Mouse (Mus musculus): ENCODE measurements around the gene Ssc4d. TPM values are rescaled to one million over a fixed set of nuclear protein-coding genes. Genes with fewer than 3 reads are reported as not detected.

Gene Ssc4d
- polyA plus RNA-seq, 1 experiment, result 0.62 TPM

DNA sequence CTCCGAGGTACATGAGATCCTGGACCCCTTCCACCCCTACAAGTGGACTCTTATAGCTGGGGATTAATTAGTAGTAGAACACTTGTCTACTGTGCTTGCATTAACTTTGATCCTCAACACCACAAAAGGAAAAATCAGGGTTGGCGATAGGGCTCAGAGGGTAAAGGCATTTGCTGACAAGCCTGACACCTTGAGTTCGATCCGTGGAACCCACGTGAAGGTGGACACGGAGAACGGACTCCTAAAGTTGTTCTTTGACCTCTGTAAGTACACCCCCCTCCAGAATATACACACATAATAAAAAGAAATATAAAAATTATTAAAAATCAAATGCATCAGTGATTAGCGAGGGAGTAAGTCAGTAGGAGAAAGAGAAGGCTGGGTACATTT lies 20.0 kb upstream of the Ssc4d start:
- H3K4me1 ChIP-seq (ENCODE audit: control insufficient read depth, insufficient read depth, low read length), result peaks cover 4% of the 10 kb centered on the region
- no peaks in the 10 kb centered on the region for H3K27me3 ChIP-seq (ENCODE audit: control insufficient read depth, insufficient read depth, low read length)
- H3K4me3 ChIP-seq (ENCODE audit: control insufficient read depth, low read depth, low read length), result no peak overlapping the region; the same call in 1 of the 2 replicates
- H3K27ac ChIP-seq (ENCODE audit: control insufficient read depth, insufficient read depth, low read depth, low read length), result no peak overlapping the region
- no peaks in the 10 kb centered on the region; the same call in 1 of the 2 replicates for H3K36me3 ChIP-seq (ENCODE audit: control insufficient read depth, insufficient read depth, low read length)
- TF ChIP-seq POLR2A (IDR thresholded peaks at IDR 0.05; ENCODE audit: control insufficient read depth, low read depth, low read length) (no peak), CTCF (IDR thresholded peaks at IDR 0.05; ENCODE audit: control insufficient read depth, insufficient read depth, insufficient replicate concordance, low read depth, low read length) (no peak)

DNA sequence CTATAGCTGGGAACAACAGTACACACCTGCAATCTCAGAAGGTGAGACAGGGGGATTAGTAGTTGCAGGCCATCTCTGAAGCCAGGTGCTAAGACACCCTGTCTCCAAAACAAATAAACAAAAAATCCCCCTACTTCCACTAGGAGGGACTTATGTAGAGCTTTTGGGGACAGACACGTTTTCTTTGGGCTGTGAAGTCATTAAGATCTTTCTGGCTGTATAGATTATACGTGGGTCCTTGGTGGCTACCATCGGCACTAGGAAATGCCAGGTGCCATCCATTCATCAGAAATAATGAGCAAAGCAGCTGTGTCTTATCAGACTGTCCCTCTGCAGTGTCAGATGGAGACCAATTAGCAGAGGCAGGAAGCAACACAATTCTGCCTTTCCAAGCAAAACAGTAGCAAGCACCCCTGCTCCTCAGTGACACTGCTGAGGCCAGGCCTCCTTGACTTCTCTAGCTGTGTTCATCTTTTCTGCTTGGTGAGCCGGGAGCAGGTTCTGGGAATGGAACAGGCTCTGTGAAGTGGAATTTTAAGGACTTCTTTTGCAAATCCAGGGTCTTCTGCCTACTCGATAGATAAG lies 19.1 kb upstream of the Ssc4d start:
- Histone ChIP-seq H3K27ac (ENCODE audit: control insufficient read depth, insufficient read depth, low read depth, low read length) (no peak overlapping the region), H3K27me3 (ENCODE audit: control insufficient read depth, insufficient read depth, low read length) (no peaks in the 10 kb centered on the region), H3K4me3 (ENCODE audit: control insufficient read depth, low read depth, low read length) (no peak overlapping the region), H3K36me3 (ENCODE audit: control insufficient read depth, insufficient read depth, low read length) (no peaks in the 10 kb centered on the region), H3K4me1 (ENCODE audit: control insufficient read depth, insufficient read depth, low read length) (peaks cover 4% of the 10 kb centered on the region)
- TF ChIP-seq POLR2A (IDR thresholded peaks at IDR 0.05; ENCODE audit: control insufficient read depth, low read depth, low read length), result no peak
- no peak for TF ChIP-seq CTCF (IDR thresholded peaks at IDR 0.05; ENCODE audit: control insufficient read depth, insufficient read depth, insufficient replicate concordance, low read depth, low read length)

DNA sequence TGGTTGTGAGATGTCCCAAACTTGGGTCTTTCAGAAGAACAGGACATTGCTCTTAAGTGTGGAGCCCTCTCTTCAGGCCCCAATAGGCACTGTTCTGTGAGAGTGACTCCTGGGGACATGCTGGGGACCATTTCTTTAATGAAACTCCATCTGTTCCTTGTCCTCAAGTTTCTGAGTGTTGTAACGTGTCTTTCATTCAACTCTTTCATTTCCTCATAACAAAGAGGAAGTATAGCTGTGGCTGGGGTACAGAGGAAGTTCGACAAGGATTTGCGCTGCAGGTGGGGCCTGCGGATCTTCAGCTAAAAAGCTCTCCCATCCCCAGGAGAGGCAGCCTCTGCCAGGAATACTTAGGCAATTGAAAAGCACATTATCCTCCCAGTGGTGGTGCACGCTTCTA lies 16.3 kb upstream of the Ssc4d start:
- no peak overlapping the region for H3K4me3 ChIP-seq (ENCODE audit: control insufficient read depth, low read depth, low read length)
- no peak overlapping the region for H3K27ac ChIP-seq (ENCODE audit: control insufficient read depth, insufficient read depth, low read depth, low read length)
- no peaks in the 10 kb centered on the region for H3K36me3 ChIP-seq (ENCODE audit: control insufficient read depth, insufficient read depth, low read length)
- peaks cover 4% of the 10 kb centered on the region for H3K4me1 ChIP-seq (ENCODE audit: control insufficient read depth, insufficient read depth, low read length)
- TF ChIP-seq CTCF (IDR thresholded peaks at IDR 0.05; ENCODE audit: control insufficient read depth, insufficient read depth, insufficient replicate concordance, low read depth, low read length) (no peak), POLR2A (IDR thresholded peaks at IDR 0.05; ENCODE audit: control insufficient read depth, low read depth, low read length) (no peak)
- H3K27me3 ChIP-seq (ENCODE audit: control insufficient read depth, insufficient read depth, low read length), result no peaks in the 10 kb centered on the region

DNA sequence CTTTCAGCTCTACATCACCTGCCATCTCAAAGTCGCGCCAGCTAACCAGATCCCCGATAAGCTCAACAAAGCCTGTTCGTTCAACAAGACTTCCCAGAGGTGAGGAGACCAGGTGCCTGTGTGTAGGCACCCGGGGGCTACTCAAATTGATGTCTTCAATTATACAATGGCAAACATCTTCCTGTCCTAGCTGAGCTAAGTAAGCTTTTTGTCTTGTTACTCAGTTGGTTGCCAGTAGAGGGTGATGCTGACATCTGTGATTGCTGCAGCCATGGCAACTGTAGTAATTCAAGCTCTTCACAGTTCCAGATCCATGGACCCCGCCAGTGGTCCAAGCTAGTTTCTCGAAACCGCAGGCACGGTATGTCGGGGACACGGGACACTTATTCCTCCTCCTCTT lies 12.9 kb upstream of the Ssc4d start:
- Histone ChIP-seq H3K27me3 (ENCODE audit: control insufficient read depth, insufficient read depth, low read length) (no peaks in the 10 kb centered on the region), H3K4me3 (ENCODE audit: control insufficient read depth, low read depth, low read length) (no peak overlapping the region), H3K4me1 (ENCODE audit: control insufficient read depth, insufficient read depth, low read length) (no peaks in the 10 kb centered on the region), H3K36me3 (ENCODE audit: control insufficient read depth, insufficient read depth, low read length) (no peaks in the 10 kb centered on the region), H3K27ac (ENCODE audit: control insufficient read depth, insufficient read depth, low read depth, low read length) (no peak overlapping the region)
- TF ChIP-seq CTCF (IDR thresholded peaks at IDR 0.05; ENCODE audit: control insufficient read depth, insufficient read depth, insufficient replicate concordance, low read depth, low read length) (no peak), POLR2A (IDR thresholded peaks at IDR 0.05; ENCODE audit: control insufficient read depth, low read depth, low read length) (no peak)

DNA sequence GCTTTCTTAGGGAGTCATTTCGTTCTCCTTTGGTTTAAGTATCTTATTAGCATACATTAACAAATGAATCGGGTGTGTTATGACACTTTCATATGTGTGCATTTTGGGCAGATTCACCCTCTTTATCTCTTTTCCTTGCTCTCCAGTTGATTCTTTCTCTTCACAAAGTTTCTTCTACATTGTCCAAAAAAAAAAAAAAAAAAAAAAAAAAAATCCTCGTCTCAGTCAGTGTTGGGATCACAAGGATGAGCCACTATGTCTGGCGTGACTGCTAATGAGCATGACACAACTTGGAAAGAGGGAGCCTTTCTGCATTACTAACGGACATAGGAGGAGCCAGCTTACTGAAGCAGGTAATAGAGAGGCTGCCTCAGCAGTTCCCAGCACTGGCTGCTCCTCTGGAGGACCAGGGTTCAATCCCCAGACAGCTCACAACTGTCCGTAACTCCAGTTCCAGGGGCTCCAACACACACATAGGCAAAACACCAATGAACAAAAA lies 10.3 kb upstream of the Ssc4d start:
- peaks cover 5% of the 10 kb centered on the region for H3K4me1 ChIP-seq (ENCODE audit: control insufficient read depth, insufficient read depth, low read length)
- TF ChIP-seq CTCF (IDR thresholded peaks at IDR 0.05; ENCODE audit: control insufficient read depth, insufficient read depth, insufficient replicate concordance, low read depth, low read length), result no peak
- no peak for TF ChIP-seq POLR2A (IDR thresholded peaks at IDR 0.05; ENCODE audit: control insufficient read depth, low read depth, low read length)
- no peak overlapping the region for H3K27ac ChIP-seq (ENCODE audit: control insufficient read depth, insufficient read depth, low read depth, low read length)
- no peaks in the 10 kb centered on the region for H3K36me3 ChIP-seq (ENCODE audit: control insufficient read depth, insufficient read depth, low read length)
- H3K27me3 ChIP-seq (ENCODE audit: control insufficient read depth, insufficient read depth, low read length), result no peaks in the 10 kb centered on the region
- H3K4me3 ChIP-seq (ENCODE audit: control insufficient read depth, low read depth, low read length), result no peak overlapping the region

DNA sequence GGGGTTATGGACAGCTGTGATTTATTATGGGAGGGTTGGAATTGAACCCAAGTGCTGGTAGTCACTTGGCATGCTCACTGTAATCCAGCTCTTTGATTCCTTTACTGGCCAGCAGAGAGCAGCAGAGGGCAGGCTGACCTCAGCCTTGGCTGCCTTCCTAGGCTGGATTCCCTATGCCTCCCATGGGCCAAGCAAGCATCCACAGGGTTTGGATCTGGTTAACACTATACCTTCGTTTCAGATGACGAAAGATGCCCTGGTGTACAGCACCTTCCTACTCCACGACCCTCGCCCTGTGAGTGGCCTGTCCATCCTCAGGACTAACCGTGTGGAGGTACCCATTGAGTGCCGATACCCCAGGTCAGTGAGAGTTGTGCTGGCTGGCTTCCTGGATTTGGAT lies 8.1 kb upstream of the Ssc4d start:
- Histone ChIP-seq H3K27ac (ENCODE audit: control insufficient read depth, insufficient read depth, low read depth, low read length) (no peak overlapping the region), H3K4me3 (ENCODE audit: control insufficient read depth, low read depth, low read length) (no peak overlapping the region), H3K36me3 (ENCODE audit: control insufficient read depth, insufficient read depth, low read length) (no peaks in the 10 kb centered on the region), H3K27me3 (ENCODE audit: control insufficient read depth, insufficient read depth, low read length) (no peaks in the 10 kb centered on the region), H3K4me1 (ENCODE audit: control insufficient read depth, insufficient read depth, low read length) (peaks cover 8% of the 10 kb centered on the region)
- no peak for TF ChIP-seq POLR2A (IDR thresholded peaks at IDR 0.05; ENCODE audit: control insufficient read depth, low read depth, low read length)
- TF ChIP-seq CTCF (IDR thresholded peaks at IDR 0.05; ENCODE audit: control insufficient read depth, insufficient read depth, insufficient replicate concordance, low read depth, low read length), result peak; percentile 78; the same call in 1 of the 2 replicates

DNA sequence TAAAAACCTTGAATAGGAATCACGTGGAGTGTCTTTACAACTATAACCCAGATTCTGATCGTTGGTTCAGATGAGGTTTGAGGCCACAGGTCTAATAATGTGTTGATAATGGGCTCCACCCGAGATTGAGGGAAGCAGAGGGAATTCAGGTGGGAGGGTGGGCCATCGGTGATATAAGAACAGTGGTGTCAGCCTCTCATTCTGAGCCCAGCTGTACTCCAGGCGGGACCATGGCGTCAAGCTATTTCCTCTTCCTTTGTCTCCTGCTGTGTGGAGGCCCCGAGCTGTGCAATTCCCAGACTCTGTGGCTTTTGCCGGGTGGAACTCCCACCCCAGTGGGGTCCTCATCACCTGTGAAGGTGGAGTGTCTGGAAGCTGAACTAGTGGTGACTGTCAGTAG lies 5.6 kb upstream of the Ssc4d start, which contains the start of gene Zp3:
Gene Zp3, plus strand, starts transcription at position 196 of the 400 bp plus-strand sequence.
- peaks cover 8% of the 10 kb centered on the region for H3K4me1 ChIP-seq (ENCODE audit: control insufficient read depth, insufficient read depth, low read length)
- no peak within 1 kb of the TSS for H3K27ac ChIP-seq (ENCODE audit: control insufficient read depth, insufficient read depth, low read depth, low read length)
- H3K36me3 ChIP-seq (ENCODE audit: control insufficient read depth, insufficient read depth, low read length), result no peaks in the 10 kb centered on the region
- H3K27me3 ChIP-seq (ENCODE audit: control insufficient read depth, insufficient read depth, low read length), result no peaks in the 10 kb centered on the region
- TF ChIP-seq CTCF (IDR thresholded peaks at IDR 0.05; ENCODE audit: control insufficient read depth, insufficient read depth, insufficient replicate concordance, low read depth, low read length) (no peak), POLR2A (IDR thresholded peaks at IDR 0.05; ENCODE audit: control insufficient read depth, low read depth, low read length) (no peak)
- peak within 1 kb of the TSS; percentile 54 for H3K4me3 ChIP-seq (ENCODE audit: control insufficient read depth, low read depth, low read length)

Measured in testis, adult 2 months (tissue).